Mouse (Mus musculus) adrenal gland, adult 18-20 months (tissue): Measurements from ENCODE around the gene Cryga. TPM values are rescaled to one million over a fixed set of nuclear protein-coding genes. Genes with fewer than 3 reads are reported as not detected.
"Not testable (repeated sequence)": the region's sequence is repeated elsewhere in the genome, so short reads cannot be mapped to it uniquely, and the experiment has no call there.

Experiments
- DNase-seq, 2 experiments: peaks; one replicate each; pipeline ENCODE4 v3.0.0; 2021 to 2022; ENCODE audit warnings: low spot score in 2 of 2
- total RNA-seq, 2 experiments: library from RNA; stranded (reverse); gene quantifications; 1 replicate in 1 of 2; 2 replicates in 1 of 2; pipeline ENCODE4 v1.2.3; 2021

Gene Cryga
- total RNA-seq, 2 experiments from 2014 or later, result not detected

DNA sequence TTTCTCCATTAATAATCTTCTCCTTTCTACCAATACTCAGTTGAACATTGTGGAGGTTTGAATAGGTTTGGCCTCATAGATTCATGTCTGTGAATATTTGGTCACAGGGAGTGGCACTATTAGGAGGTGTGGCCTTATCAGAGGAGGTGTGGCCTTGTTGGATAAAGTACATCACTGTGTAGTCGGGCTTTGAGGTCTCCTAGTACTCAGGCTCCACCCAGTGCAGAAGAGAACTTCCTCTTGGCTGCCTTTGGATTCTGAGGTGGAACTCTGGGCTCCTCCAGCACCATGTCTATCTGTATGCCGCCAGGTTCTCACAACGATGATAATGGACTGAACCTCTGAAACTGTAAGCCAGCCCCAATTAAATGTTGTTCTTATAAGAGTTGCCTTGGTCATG lies 6.2 kb downstream of the Cryga start:
- DNase-seq, result no peak

DNA sequence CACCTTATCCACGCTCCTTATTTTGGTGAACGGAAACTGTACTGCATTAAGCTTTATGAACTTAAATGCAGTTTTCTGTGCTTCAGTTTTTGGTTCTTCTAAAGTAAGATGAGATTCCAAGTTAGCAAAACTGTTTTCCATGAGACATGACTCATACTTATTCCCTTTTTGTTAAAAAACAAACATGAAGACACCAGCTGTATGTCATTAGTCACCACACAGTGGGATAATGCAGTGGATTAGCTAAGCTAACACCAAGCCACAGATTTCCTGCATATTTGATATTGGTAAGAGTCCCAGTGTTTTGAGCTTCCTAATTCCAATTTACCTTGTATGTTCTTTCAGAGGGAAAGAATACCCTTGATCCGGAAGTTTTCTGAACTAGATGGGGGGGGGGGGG lies 11.6 kb downstream of the Cryga start:
- DNase-seq, result no peak

DNA sequence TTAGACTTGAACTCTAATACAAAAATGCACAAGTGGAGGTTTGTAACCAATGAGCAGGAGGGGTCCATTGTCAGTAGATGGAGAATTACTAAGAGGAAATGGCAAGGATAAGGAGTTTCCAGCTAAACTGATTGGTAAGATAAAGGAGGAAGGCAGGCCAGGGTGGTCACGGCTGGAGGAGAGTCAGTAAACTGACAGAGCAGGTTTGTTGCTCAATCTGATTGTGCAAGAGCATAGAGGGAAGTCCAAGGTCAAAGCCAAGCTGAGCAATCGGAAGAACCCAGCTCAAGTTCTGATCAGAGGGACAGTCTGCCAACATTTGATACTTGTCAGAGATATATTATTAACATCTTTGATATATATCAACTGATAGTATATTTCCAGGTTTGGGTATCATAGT lies 12.8 kb downstream of the Cryga start:
- peak in 1 of 2 experiments; percentile 47 for DNase-seq

DNA sequence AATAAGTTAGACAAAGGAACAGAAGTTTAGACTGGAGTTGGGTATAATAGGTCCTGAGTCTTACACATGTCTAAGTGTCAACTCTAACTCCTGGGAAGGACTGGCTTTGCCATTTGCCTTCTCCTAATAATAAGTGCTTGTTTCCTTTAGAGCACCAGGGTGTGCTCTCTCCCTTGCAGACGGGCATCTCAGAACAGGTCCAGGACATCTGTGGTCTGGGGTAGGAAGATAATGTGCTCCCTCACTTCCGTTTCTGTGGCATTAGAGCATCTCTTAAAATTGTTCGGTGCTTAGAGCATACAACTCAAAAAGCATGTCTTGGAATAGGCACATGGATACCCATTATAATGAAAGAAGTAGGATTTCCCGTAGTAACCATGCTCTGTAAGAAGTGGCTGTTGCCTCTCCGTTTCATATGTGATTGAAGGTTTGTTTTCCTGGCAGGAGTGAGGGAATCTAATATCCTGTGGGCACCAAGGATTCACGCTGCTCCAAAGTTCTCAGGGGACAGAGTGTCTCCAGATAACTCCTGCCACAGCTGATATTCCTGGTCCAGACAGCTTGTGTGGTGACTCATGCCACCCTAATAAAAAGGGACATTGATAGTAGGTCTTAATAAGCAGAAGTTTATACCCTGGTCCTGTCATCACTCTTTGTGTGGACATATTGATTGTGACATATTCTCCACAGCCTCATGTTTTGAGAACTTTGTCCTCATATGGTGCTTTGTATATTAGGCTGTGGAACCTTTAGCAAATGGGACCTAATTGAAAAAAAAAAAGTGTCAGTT lies 14.4 kb downstream of the Cryga start:
- DNase-seq, result no peak

DNA sequence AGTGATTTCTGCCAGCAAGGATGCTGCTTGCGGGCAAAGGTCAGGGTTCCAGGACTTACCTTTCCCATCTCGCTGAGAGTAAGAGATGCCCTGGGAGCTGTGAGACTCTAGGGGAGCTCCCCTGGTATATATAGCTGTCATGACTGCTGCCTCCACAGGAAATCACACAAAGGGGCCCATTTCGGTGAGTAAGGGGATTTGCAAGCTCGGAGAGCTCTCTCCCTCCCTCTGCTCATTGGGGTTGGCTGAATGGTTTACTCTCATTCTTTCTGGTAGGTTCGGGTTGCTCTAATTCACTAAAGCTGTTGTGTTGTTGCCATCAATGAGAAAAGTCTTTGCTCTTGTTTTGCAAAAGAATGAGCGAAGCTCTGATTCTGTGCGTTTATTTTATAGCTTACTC lies 21.0 kb downstream of the Cryga start, which contains the start of gene Crygb:
TSS of gene Crygb (minus strand) at position 101 of the 400 bp plus-strand sequence.
- DNase-seq, result no peak

DNA sequence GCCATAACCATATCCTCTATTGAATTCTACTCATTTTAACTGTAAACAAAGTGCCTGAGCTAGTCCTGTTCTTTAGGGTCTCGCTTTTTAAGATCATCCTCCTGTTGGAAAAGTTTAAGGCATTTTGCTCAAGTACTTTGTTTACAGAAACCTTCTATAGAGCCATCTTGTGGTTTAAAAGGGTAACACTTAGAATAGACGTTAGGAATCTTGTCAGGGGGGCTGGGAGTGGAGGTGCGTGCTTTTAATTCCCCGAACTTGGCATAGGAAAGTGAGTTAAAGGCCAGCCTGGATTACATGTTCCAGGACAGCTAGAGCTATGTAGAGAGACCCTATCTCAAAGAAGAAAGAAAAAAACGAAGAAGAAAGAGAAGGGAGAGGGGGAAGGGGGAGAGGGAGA lies 27.6 kb downstream of the Cryga start:
- DNase-seq, result no peak

DNA sequence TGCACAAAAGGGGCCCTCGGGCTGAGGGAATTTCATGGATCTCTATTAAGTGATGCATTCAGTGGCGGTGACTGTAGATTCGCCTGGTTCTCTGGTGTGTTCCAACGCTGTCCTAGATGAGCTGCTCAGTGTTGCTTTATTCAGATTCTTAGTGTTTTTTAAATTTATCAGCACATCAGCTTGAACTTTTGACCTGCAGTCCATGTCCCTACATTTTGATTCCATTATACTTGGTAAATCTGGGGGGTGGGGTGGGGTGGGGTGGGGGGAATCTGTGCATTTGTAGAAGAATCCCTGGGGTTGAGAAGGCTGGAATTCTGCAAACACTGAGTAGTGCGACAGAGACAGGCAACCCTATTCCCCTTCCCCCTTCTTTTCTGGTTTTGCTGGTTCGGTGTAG lies 29.6 kb downstream of the Cryga start, which contains the start of gene Crygc:
TSS of gene Crygc (minus strand) at position 101 of the 400 bp plus-strand sequence.
- DNase-seq, result no peak

DNA sequence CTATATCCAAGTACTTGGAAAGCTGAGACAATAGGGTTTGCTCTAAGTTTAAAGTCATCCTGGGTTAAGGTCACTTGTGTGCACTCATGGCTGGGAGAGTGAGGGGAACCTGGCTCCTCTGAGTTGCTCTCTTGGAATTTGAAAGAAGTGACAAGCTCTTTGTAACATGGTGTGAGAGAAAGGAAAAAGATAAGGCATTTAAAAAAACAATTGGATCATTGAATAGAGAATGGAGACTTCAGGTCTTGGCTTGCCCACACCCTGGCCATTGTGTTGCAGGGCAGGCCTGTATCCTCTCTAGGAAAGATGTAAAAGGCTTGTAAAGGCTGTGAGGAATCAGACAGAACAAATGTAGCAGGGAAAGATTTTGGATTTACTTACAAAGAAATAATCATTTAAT lies 35.3 kb downstream of the Cryga start:
- no peak for DNase-seq

DNA sequence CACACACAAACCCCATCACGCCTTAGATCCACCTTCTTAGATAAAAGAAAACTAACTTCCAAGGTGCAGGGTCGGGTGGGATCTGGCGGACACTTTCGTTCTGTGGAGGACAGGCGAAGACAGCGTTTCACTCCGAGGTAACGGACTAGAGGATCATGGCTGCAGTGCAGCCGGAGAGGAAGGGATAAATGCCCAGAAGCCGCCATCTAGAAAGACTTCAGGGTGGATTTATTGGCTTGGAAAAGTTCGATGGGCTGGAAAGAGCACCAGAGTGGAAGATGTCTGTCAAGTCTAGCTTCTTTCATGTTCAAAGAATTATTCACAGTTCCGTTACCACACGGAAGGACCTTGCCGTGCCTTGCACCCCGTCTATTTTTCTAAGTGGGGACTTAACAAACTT lies 39.0 kb downstream of the Cryga start:
- DNase-seq, result no peak

DNA sequence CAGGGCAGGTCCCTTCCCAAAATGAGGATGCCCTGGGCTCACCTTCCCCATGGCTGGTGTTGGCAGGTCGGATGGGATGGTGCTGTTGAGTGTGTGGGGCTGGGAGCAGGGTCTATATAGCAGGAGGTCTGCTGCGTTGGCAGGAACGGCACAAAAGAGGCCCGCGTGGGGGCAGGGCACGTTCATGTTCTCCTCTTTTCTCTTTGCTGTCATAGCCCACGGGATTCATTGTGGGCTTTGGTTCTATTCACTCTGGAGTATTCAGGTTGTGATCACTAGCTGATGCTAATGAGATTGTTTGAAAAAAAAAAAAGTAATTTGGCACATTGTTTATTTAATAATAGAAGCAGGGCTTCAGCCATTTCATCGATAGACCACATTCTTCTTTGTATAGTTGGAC lies 39.8 kb downstream of the Cryga start, which contains the start of gene Crygd:
TSS of gene Crygd (minus strand) at position 101 of the 400 bp plus-strand sequence.
- no peak for DNase-seq

DNA sequence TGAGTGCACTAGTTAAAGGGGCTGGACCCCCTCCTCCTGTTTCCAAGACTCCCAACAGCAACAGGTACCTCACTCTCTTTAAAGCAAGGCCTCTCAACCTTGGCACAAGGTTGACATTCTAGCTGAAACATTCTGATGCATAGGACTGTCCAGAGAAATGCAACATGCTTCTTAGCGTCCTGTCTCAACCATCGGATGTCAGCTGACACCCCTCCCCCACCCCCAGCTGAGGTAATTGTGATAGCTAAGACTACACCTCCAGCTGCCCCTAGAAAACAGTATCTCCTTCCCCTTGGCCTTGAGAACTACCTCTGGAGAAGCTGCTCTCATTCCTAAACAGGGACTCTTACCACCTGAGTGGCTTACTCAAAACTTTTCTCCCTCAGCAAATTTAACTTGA lies 51.0 kb downstream of the Cryga start:
- DNase-seq, result no peak

DNA sequence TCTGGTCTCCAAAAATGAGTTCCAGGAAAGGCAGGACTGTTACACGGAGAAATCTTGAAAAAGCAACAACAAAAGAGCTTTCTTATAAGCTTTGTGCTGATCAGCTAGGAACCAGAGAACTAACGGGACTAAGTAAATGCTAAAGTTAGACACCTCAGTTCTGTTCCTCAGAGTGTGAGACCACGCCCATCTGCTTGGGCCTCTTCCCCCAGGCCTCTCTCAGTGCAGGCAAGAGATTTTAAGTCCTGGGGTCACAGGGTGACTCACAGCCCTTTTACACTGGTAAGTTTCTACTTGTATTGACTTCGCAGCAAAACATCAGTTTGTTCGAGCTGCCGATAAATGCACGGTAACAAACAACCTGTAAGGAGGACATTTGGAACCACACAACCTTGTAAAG lies 51.5 kb downstream of the Cryga start:
- DNase-seq, result no peak

DNA sequence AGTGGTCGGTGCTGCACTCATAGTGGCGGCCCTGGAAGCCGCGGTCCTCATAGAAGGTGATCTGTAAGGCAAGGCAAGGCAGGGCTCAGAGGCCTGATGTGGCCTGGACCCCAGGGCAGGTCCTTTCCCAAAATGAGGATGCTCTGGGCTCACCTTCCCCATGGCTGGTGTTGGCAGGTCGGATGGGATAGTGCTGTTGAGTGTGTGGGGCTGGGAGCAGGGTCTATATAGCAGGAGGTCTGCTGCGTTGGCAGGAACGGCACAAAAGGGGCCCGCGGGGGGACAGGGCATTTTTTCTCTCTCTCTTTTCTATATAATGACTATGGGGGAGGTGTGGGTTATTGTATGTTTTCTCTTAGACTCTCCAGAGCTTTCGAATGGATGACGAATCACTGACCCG lies 52.2 kb downstream of the Cryga start, which contains the start of gene Cryge:
TSS of gene Cryge (minus strand) at position 198 of the 400 bp plus-strand sequence.
- DNase-seq, result not testable (repeated sequence)

Other genes with a start within 250 kb of the Cryga start
- 10 to 100 TPM; 14.9 to 16.6 TPM for gene Plekhm3, start 146.5 kb downstream of the Cryga start, total RNA-seq
- gene Akr1cl, start 70.6 kb downstream of the Cryga start, total RNA-seq, result 100 to 1,000 TPM; 295 to 994 TPM
- not detected for gene Cryge, start 52.2 kb downstream of the Cryga start, total RNA-seq
- gene Crygd, start 39.9 kb downstream of the Cryga start, total RNA-seq, result not detected
- gene Crygc, start 29.7 kb downstream of the Cryga start, total RNA-seq, result not detected
- not detected for gene Crygb, start 21.1 kb downstream of the Cryga start, total RNA-seq
- gene Gm28845, start 16.2 kb upstream of the Cryga start, total RNA-seq, result not detected
- gene D630023F18Rik, start 19.8 kb upstream of the Cryga start, total RNA-seq, result under 1 TPM; 0.33 to 0.86 TPM
- 100 to 1,000 TPM; 278 to 555 TPM for gene Idh1, start 83.1 kb upstream of the Cryga start, total RNA-seq
- gene Pikfyve, start 83.3 kb upstream of the Cryga start, total RNA-seq, result 10 to 100 TPM; 29.2 to 35.4 TPM
- not detected for gene Pth2r, start 178.7 kb upstream of the Cryga start, total RNA-seq